Mouse (Mus musculus) embryonic fibroblast, embryonic 13.5 days (primary cell): ENCODE data around the gene Dhx40.
"Not testable (repeated sequence)": the region's sequence is repeated elsewhere in the genome, so short reads cannot be mapped to it uniquely, and the experiment has no call there.

Experiments used
- CTCF ChIP-seq: IDR thresholded peaks from 2 replicates; pipeline ENCODE4 v1.5.1; 2011; ENCODE audit warnings: mild to moderate bottlenecking, control low read depth, low read length, moderate library complexity, borderline replicate concordance; ENCODE audit not compliant: insufficient read depth
- POLR2A ChIP-seq: IDR thresholded peaks from 2 replicates; pipeline ENCODE4 v1.6.1; 2011; ENCODE audit warnings: low read depth, mild to moderate bottlenecking, control low read depth, low read length, moderate library complexity

GRCm38 (mm10) chr11:86738308-86738707 is 69.2 kb downstream of the Dhx40 start:
- TF ChIP-seq CTCF, POLR2A: not testable (repeated sequence)
